Mouse (Mus musculus): ENCODE results near the gene Dnal4.

Dnal4 gene

GRCm38 (mm10) chr15:79733640-79734039 is 44.0 kb downstream of the Dnal4 start:
- no peak for DNase-seq (ENCODE audit: low read depth, low spot score)

- no peak for DNase-seq (ENCODE audit: low read depth, low spot score)
These were observed 44.5 kb downstream of the Dnal4 start for GRCm38 (mm10) chr15:79733192-79733591.

GRCm38 (mm10) chr15:79731554-79731953 is 46.1 kb downstream of the Dnal4 start:
- no peak for DNase-seq (ENCODE audit: low read depth, low spot score)

GRCm38 (mm10) chr15:79728731-79729388 is 48.8 kb downstream of the Dnal4 start:
- DNase-seq (ENCODE audit: low read depth, low spot score): no peak

- no peak for DNase-seq (ENCODE audit: low read depth, low spot score)
These were observed 49.3 kb downstream of the Dnal4 start for GRCm38 (mm10) chr15:79728311-79728710.

- DNase-seq (ENCODE audit: low read depth, low spot score): no peak
These were observed 49.8 kb downstream of the Dnal4 start for GRCm38 (mm10) chr15:79727840-79728239.

- DNase-seq (ENCODE audit: low read depth, low spot score): no peak
These were observed 52.4 kb downstream of the Dnal4 start for GRCm38 (mm10) chr15:79725190-79725789.

- DNase-seq (ENCODE audit: low read depth, low spot score): no peak
These were observed 54.2 kb downstream of the Dnal4 start for GRCm38 (mm10) chr15:79723439-79723838.

GRCm38 (mm10) chr15:79720796-79721195 is 56.9 kb downstream of the Dnal4 start:
- no peak for DNase-seq (ENCODE audit: low read depth, low spot score)

GRCm38 (mm10) chr15:79720267-79720666 is 57.4 kb downstream of the Dnal4 start:
- no peak for DNase-seq (ENCODE audit: low read depth, low spot score)

- no peak for DNase-seq (ENCODE audit: low read depth, low spot score)
These were observed 60.9 kb downstream of the Dnal4 start for GRCm38 (mm10) chr15:79716710-79717109.

GRCm38 (mm10) chr15:79715646-79716045 is 62.0 kb downstream of the Dnal4 start:
- DNase-seq (ENCODE audit: low read depth, low spot score): no peak
